29 mouse cellular contexts compared by ENCODE assay signal in the genomic region with DNA sequence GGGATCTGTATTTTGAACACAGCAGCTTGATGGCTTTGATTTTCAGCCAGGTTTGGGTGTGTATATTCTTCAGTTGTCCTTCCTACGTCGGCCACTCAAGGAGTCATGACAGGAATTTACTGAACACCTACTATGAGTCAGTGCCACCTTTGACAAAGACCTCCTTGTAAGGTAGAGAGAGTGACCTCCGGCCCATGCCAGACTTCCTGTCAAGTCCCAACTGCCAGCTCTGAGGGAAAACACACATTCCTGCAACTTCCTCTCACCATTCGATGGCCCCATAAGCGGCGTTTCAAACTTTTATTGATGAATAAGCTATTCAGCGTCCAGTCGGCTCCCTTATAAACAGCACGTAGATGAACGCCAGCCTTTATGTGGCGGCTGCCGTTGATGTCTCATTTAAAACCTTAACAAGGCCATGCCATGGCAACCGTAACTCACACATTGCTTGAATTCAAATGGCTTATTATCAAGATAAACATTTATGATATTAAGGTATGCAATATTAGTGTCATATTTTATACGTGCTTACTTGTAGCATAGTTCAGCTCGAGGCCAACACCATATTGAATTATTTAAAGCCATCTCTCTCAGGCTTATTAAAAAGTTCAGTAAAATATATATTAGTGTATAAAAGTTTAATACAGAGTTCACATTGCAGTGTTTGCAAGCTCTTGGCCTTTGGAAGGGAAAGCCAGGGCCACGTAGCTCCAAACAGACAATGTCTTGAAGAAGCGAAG. TPM values are rescaled to one million over a fixed set of nuclear protein-coding genes. Genes with fewer than 3 reads are reported as not detected.
DNase-seq lines count a peak whose midpoint lies in the region; ATAC-seq lines count a peak whose summit lies in the region.
"Had no signal": no experiment of that assay in that cellular context is flagged by ENCODE, and none has a peak within 500 bp of the region (broad histone marks: within the 10 kb centered on the region; RNA-seq: fewer than 3 reads in every experiment).

No protein-coding gene starts in this region.

- peaks cover 10% of the 10 kb centered on the region; the same call in 1 of the 2 replicates for H3K9me3 ChIP-seq in midbrain, embryonic 13.5 days
- no peaks in the 10 kb centered on the region for H3K9me3 ChIP-seq in midbrain, embryonic 14.5 days (ENCODE audit: control insufficient read depth, low read length)
- no peaks in the 10 kb centered on the region for H3K9me3 ChIP-seq in limb, embryonic 10.5 days (replicated peaks)
- H3K9me3 ChIP-seq in limb, embryonic 15.5 days: no peaks in the 10 kb centered on the region
- H3K9me3 ChIP-seq: embryonic facial prominence, embryonic 15.5 days had no signal

- H3K4me2 ChIP-seq in midbrain, embryonic 13.5 days (replicated peaks): no peak overlapping the region
- H3K4me2 ChIP-seq in midbrain, embryonic 14.5 days (ENCODE audit: low read length): no peak overlapping the region
- H3K4me2 ChIP-seq in limb, embryonic 15.5 days: no peak overlapping the region
- H3K4me2 ChIP-seq: embryonic facial prominence, embryonic 15.5 days; forebrain, embryonic 13.5 days; heart, embryonic 12.5 days; midbrain, embryonic 11.5 days had no signal

- H3K27ac ChIP-seq in midbrain, embryonic 13.5 days: peak overlapping the region; percentile 41; the same call in 1 of the 2 replicates
- H3K27ac ChIP-seq in midbrain, embryonic 14.5 days (replicated peaks; ENCODE audit: low read depth, low read length): no peak overlapping the region
- H3K27ac ChIP-seq in limb, embryonic 10.5 days: peak overlapping the region; percentile 17; the same call in 1 of the 2 replicates
- H3K27ac ChIP-seq in limb, embryonic 15.5 days: peak overlapping the region; percentile 66
- H3K27ac ChIP-seq: embryonic facial prominence, embryonic 15.5 days; forebrain, embryonic 13.5 days; liver, embryonic 14.5 days had no signal

- 87% methylated on average over 17 of the region's 17 CpGs for WGBS in midbrain, embryonic 13.5 days
- WGBS in midbrain, embryonic 14.5 days: 86% methylated on average over 17 of the region's 17 CpGs
- WGBS in limb, embryonic 10.5 days: 86% methylated on average over 17 of the region's 17 CpGs
- 42% methylated on average over 17 of the region's 17 CpGs for WGBS in limb, embryonic 15.5 days

- no peak overlapping the region for H3K9ac ChIP-seq in midbrain, embryonic 13.5 days (replicated peaks)
- H3K9ac ChIP-seq in midbrain, embryonic 14.5 days (replicated peaks; ENCODE audit: low read length): no peak overlapping the region
- no peak overlapping the region for H3K9ac ChIP-seq in limb, embryonic 15.5 days
- H3K9ac ChIP-seq: embryonic facial prominence, embryonic 15.5 days; forebrain, embryonic 13.5 days; heart, embryonic 12.5 days; liver, embryonic 14.5 days had no signal

- H3K4me3 ChIP-seq in midbrain, embryonic 13.5 days (replicated peaks): no peak overlapping the region
- H3K4me3 ChIP-seq in midbrain, embryonic 14.5 days (replicated peaks; ENCODE audit: low read depth, low read length): no peak overlapping the region
- no peak overlapping the region for H3K4me3 ChIP-seq in limb, embryonic 10.5 days
- H3K4me3 ChIP-seq in limb, embryonic 15.5 days: no peak overlapping the region
- H3K4me3 ChIP-seq: embryonic facial prominence, embryonic 15.5 days; forebrain, embryonic 13.5 days; heart, embryonic 12.5 days had no signal

- peaks cover 4% of the 10 kb centered on the region; the same call in 1 of the 2 replicates for H3K4me1 ChIP-seq in midbrain, embryonic 13.5 days (replicated peaks)
- 0 out of 2 replicates have a peak, but pooled peaks cover 6% of the 10 kb centered on the region for H3K4me1 ChIP-seq in midbrain, embryonic 14.5 days (ENCODE audit: control insufficient read depth, insufficient read depth, low read length)
- peaks cover 14% of the 10 kb centered on the region; the same call in 1 of the 2 replicates for H3K4me1 ChIP-seq in limb, embryonic 10.5 days
- peaks cover 21% of the 10 kb centered on the region for H3K4me1 ChIP-seq in limb, embryonic 15.5 days
- H3K4me1 ChIP-seq: embryonic facial prominence, embryonic 15.5 days; forebrain, embryonic 13.5 days; heart, embryonic 12.5 days had no signal

- H3K27me3 ChIP-seq in midbrain, embryonic 13.5 days: no peaks in the 10 kb centered on the region
- H3K27me3 ChIP-seq in midbrain, embryonic 14.5 days (ENCODE audit: control insufficient read depth, insufficient read depth, low read length): no peaks in the 10 kb centered on the region
- H3K27me3 ChIP-seq in limb, embryonic 10.5 days (ENCODE audit: low read depth, poor library complexity, severe bottlenecking): 0 out of 2 replicates have a peak, but pooled peaks cover 6% of the 10 kb centered on the region
- peaks cover 7% of the 10 kb centered on the region; the same call in 1 of the 2 replicates for H3K27me3 ChIP-seq in limb, embryonic 15.5 days
- H3K27me3 ChIP-seq: embryonic facial prominence, embryonic 15.5 days; forebrain, embryonic 13.5 days; heart, embryonic 12.5 days had no signal

- DNase-seq in embryo, embryonic 11 days: peak; percentile 19
- no peak for DNase-seq in embryo, embryonic 10.5 days (ENCODE audit: low spot score)
- no peak for DNase-seq in midbrain, embryonic 14.5 days
- no peak for DNase-seq in limb, embryonic 10.5 days (ENCODE audit: low spot score)
- no peak for DNase-seq in left cerebral cortex, adult 18-20 months (ENCODE audit: low spot score in 2 of 2)
- DNase-seq in cerebellum, adult 9-10 months: no peak
- DNase-seq: adrenal gland, adult 2 months; adrenal gland, postnatal 36 days; cerebellum, adult 2 months; cerebellum, postnatal 25 days; gastrocnemius, postnatal 25 days; heart, adult 18-20 months; kidney, adult 9 months; kidney, postnatal 10 days; layer of hippocampus, postnatal 36 days; liver; lung, adult 2 months; lung, postnatal 14 days; retina, postnatal 1 day; right cerebral cortex, postnatal 14 days had no signal

- no peak for ATAC-seq in midbrain, embryonic 13.5 days
- no peak for ATAC-seq in midbrain, embryonic 14.5 days (ENCODE audit: low FRiP score, low TSS enrichment)
- ATAC-seq in limb, embryonic 15.5 days (ENCODE audit: insufficient number of reproducible peaks, low FRiP score, low TSS enrichment, low read depth): peak; percentile 72
- ATAC-seq: activated CD4-positive, CD25-positive, alpha-beta regulatory T cell, adult 4 months; forebrain, embryonic 13.5 days; intestine, embryonic 16.5 days had no signal

- no peaks in the 10 kb centered on the region for H3K36me3 ChIP-seq in midbrain, embryonic 13.5 days
- H3K36me3 ChIP-seq in midbrain, embryonic 14.5 days (ENCODE audit: control insufficient read depth, insufficient read depth, low read length): no peaks in the 10 kb centered on the region
- no peaks in the 10 kb centered on the region for H3K36me3 ChIP-seq in limb, embryonic 10.5 days
- no peaks in the 10 kb centered on the region for H3K36me3 ChIP-seq in limb, embryonic 15.5 days
- H3K36me3 ChIP-seq: embryonic facial prominence, embryonic 15.5 days; heart, embryonic 12.5 days had no signal

RNA-seq across cellular contexts. Expression of gene Pxylp1, which starts 31.3 kb away (rescaled TPM):
- 63.6 and 70.7 TPM in 2 replicates for polyA plus RNA-seq in midbrain, embryonic 13.5 days (2015; fragmentation: Nextera tagmentation; extraction: Ambion mirVana)
- 52.7 and 66.1 TPM in 2 replicates for polyA plus RNA-seq in midbrain, embryonic 14.5 days (2014; fragmentation: Nextera tagmentation; extraction: Ambion mirVana)
- polyA plus RNA-seq in limb, embryonic 10.5 days (2016; fragmentation: Nextera tagmentation; extraction: Ambion mirVana): 11.4 and 15.3 TPM in 2 replicates
- 26.4 and 27.9 TPM in 2 replicates for polyA plus RNA-seq in limb, embryonic 15.5 days (2015; fragmentation: Nextera tagmentation; extraction: Ambion mirVana)
- total RNA-seq in left cerebral cortex, adult 18-20 months (2021): 10 to 100 TPM; 19.4 to 21.3 TPM
